Mouse (Mus musculus): ENCODE data around the gene Gdf1.
A peak's percentile ranks its signal among the peaks of the same experiment; 100 is the strongest.

Gdf1 gene

GRCm38 (mm10) chr8:70329124-70329834 lies at the start of gene Gdf1:
TSS of gene Gdf1 (plus strand) at chr8:70329817.
- DNase-seq (ENCODE audit: low read depth, low spot score): no peak

- DNase-seq (ENCODE audit: low read depth, low spot score): no peak
Observed at GRCm38 (mm10) chr8:70281001-70281400, 48.6 kb upstream of the Gdf1 start.

- peak; percentile 94 for DNase-seq (ENCODE audit: low read depth, low spot score)
Observed at GRCm38 (mm10) chr8:70282603-70283135, 46.9 kb upstream of the Gdf1 start, which contains the start of gene Homer3. TSS of gene Homer3 (plus strand) at chr8:70282827.

- DNase-seq (ENCODE audit: low read depth, low spot score): no peak
Observed at GRCm38 (mm10) chr8:70283136-70284077, 46.2 kb upstream of the Gdf1 start.

- no peak for DNase-seq (ENCODE audit: low read depth, low spot score)
Observed at GRCm38 (mm10) chr8:70284421-70284820, 45.2 kb upstream of the Gdf1 start.

GRCm38 (mm10) chr8:70285304-70285703 lies 44.3 kb upstream of the Gdf1 start:
- no peak for DNase-seq (ENCODE audit: low read depth, low spot score)

GRCm38 (mm10) chr8:70286737-70287136 lies 42.9 kb upstream of the Gdf1 start:
- no peak for DNase-seq (ENCODE audit: low read depth, low spot score)

GRCm38 (mm10) chr8:70293988-70294405 lies 35.6 kb upstream of the Gdf1 start:
- no peak for DNase-seq (ENCODE audit: low read depth, low spot score)

GRCm38 (mm10) chr8:70300881-70301280 lies 28.7 kb upstream of the Gdf1 start:
- DNase-seq (ENCODE audit: low read depth, low spot score): no peak

- peak; percentile 87 for DNase-seq (ENCODE audit: low read depth, low spot score)
Observed at GRCm38 (mm10) chr8:70302358-70302890, 27.2 kb upstream of the Gdf1 start, which contains the start of the genes Ddx49 and Cope. TSS of gene Ddx49 (minus strand) at chr8:70302489. TSS of gene Cope (plus strand) at chr8:70302518.

- DNase-seq (ENCODE audit: low read depth, low spot score): no peak
Observed at GRCm38 (mm10) chr8:70302901-70303300, 26.7 kb upstream of the Gdf1 start.

- no peak for DNase-seq (ENCODE audit: low read depth, low spot score)
Observed at GRCm38 (mm10) chr8:70309311-70309710, 20.3 kb upstream of the Gdf1 start.

GRCm38 (mm10) chr8:70313399-70313798 lies 16.2 kb upstream of the Gdf1 start:
- DNase-seq (ENCODE audit: low read depth, low spot score): no peak

GRCm38 (mm10) chr8:70315624-70316510 lies 13.8 kb upstream of the Gdf1 start, which contains the start of gene Cers1:
TSS of gene Cers1 (plus strand) at chr8:70315775.
- no peak for DNase-seq (ENCODE audit: low read depth, low spot score)

GRCm38 (mm10) chr8:70316511-70317504 lies 12.8 kb upstream of the Gdf1 start:
- no peak for DNase-seq (ENCODE audit: low read depth, low spot score)

GRCm38 (mm10) chr8:70317872-70318271 lies 11.7 kb upstream of the Gdf1 start:
- no peak for DNase-seq (ENCODE audit: low read depth, low spot score)

GRCm38 (mm10) chr8:70323716-70324115 lies 5.9 kb upstream of the Gdf1 start:
- DNase-seq (ENCODE audit: low read depth, low spot score): no peak

- DNase-seq (ENCODE audit: low read depth, low spot score): no peak
Observed at GRCm38 (mm10) chr8:70327512-70327911, 2.1 kb upstream of the Gdf1 start.

Measured in retina, postnatal 7 days (tissue).